Mouse (Mus musculus) midbrain, embryonic 14.5 days (tissue): ENCODE measurements around the gene Slc5a5. TPM values are rescaled to one million over a fixed set of nuclear protein-coding genes. Genes with fewer than 3 reads are reported as not detected.

ENCODE experiments used
- ATAC-seq: fragments of 200-750 bp; cut with Nextera tagmentation; 2 replicates; pipeline ENCODE4 v1.8.0; 2017; ENCODE audit warnings: moderate number of reproducible peaks, moderate library complexity; ENCODE audit not compliant: low FRiP score, low TSS enrichment
- DNase-seq: peaks from one replicate; pipeline ENCODE4 v3.0.0-alpha.2; 2015
- H3K27ac ChIP-seq: fragments of 300-500 bp; sonication (generic); replicated peaks from 2 replicates; pipeline ENCODE4 v1.5.1; 2014; ENCODE audit warnings: mild to moderate bottlenecking, low read depth, low read length, moderate library complexity
- H3K27me3 ChIP-seq: fragments of 300-500 bp; sonication (generic); 2 replicates; pipeline ENCODE4 v1.6.1; 2014; ENCODE audit warnings: low read length, control low read depth, mixed read lengths; ENCODE audit not compliant: control insufficient read depth, insufficient read depth
- H3K36me3 ChIP-seq: fragments of 300-500 bp; sonication (generic); 2 replicates; pipeline ENCODE4 v1.6.1; 2014; ENCODE audit warnings: low read length, control low read depth; ENCODE audit not compliant: control insufficient read depth, insufficient read depth
- H3K4me1 ChIP-seq: fragments of 300-500 bp; sonication (generic); 2 replicates; pipeline ENCODE4 v1.6.1; 2014; ENCODE audit warnings: mild to moderate bottlenecking, antibody characterized with exemption, low read length, control low read depth; ENCODE audit not compliant: control insufficient read depth, insufficient read depth
- H3K4me2 ChIP-seq: fragments of 300-500 bp; sonication (generic); 2 replicates; pipeline ENCODE4 v1.6.1; 2014; ENCODE audit warnings: mild to moderate bottlenecking, low read length, moderate library complexity
- H3K4me3 ChIP-seq: fragments of 300-500 bp; sonication (generic); replicated peaks from 2 replicates; pipeline ENCODE4 v1.5.1; 2014; ENCODE audit warnings: low read depth, low read length
- H3K9ac ChIP-seq: fragments of 300-500 bp; sonication (generic); replicated peaks from 2 replicates; pipeline ENCODE4 v1.6.1; 2014; ENCODE audit warnings: mild to moderate bottlenecking, low read length, moderate library complexity
- H3K9me3 ChIP-seq: fragments of 300-500 bp; sonication (generic); 2 replicates; pipeline ENCODE4 v1.6.1; 2016; ENCODE audit warnings: low read length, control low read depth, mixed read lengths; ENCODE audit not compliant: control insufficient read depth
- WGBS: fragments of 180-500 bp; shearing (Covaris S2); extraction: QIAGEN DNeasy Blood & Tissue Kit; methylation state at CpG from one replicate; pipeline ENCODE4 v1.1.7; 2014; 5-methylcytosine and 5-hydroxymethylcytosine counted together
- polyA plus RNA-seq: library from polyadenylated mRNA; unstranded; fragments of >200 nt; fragmentation: Nextera tagmentation; extraction: Ambion mirVana; gene quantifications from 2 replicates; pipeline ENCODE4 v1.2.1, GENCODE M21; 2014

Slc5a5 gene
- polyA plus RNA-seq, 1 experiment from 2014 or later: 0.96 TPM

DNA sequence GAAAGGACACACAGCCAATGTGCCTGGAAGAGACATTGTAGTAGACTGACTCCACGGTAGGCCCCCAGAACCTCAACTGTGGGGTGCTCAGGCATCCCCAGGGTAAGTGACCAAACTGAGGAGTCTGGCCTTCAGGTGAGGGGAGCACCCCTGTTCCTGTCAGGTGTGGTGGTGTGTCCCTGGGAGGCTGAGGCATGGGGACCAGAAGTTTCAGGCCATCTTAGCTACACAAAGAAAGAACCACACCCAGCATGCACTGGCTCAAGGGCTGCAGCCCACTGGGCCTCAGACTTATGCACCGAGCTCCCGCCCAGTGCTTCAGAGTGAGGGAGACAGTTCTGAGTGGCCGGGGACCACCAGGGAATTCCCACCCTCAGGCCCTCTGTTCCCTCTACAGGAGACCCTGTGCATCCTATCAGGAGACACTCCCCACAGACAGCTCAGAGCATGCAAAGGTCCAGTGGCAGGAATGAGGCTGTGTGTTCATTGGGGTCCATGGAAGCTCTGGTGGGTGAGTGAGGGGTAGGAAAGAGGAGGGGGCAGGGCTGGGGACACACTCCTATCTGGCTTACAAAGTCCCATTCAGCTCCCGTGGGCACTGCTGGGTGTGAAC is 21.3 kb downstream of the Slc5a5 start:
- no peak for DNase-seq
- Histone ChIP-seq H3K27ac (no peak overlapping the region), H3K9ac (0 out of 2 replicates have a peak overlapping the region, but pooled peaks have one; percentile 3), H3K4me1 (peaks cover 22% of the 10 kb centered on the region), H3K4me3 (no peak overlapping the region), H3K9me3 (no peaks in the 10 kb centered on the region), H3K4me2 (no peak overlapping the region), H3K36me3 (peaks cover 11% of the 10 kb centered on the region), H3K27me3 (no peaks in the 10 kb centered on the region)
- no peak for ATAC-seq
- 90% methylated on average over 5 of the region's 5 CpGs for WGBS

DNA sequence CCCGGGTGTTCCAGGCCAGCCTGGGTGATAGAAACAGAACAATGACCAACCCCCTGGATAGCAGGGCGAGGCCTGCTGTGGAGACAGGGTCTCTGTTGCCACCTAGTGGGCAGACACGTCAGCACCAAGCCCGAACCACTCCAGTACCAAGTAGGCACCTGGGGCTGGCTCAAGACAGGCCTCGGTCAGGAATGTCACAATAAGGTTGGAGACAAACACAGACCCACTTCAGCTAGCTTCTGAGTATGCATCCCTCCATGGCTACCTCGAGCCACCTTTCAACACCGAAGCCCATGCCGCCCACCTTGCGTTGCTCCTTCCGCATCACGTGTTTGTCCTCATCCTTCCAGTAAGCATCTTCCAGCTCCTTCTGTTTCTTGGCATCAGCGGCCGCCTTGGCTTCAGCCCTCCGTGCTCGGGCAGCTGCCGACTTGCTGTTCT is 22.9 kb downstream of the Slc5a5 start:
- H3K27me3 ChIP-seq: no peaks in the 10 kb centered on the region
- no peaks in the 10 kb centered on the region for H3K9me3 ChIP-seq
- DNase-seq: peak; percentile 91
- H3K27ac ChIP-seq: peak overlapping the region; percentile 81
- H3K4me2 ChIP-seq: peak overlapping the region; percentile 34; the same call in 1 of the 2 replicates
- no peak overlapping the region for H3K4me3 ChIP-seq
- WGBS: 49% methylated on average over 16 of the region's 16 CpGs
- ATAC-seq: peak; percentile 3; the same call in 1 of the 2 replicates
- H3K36me3 ChIP-seq: peaks cover 11% of the 10 kb centered on the region
- H3K4me1 ChIP-seq: peaks cover 33% of the 10 kb centered on the region
- H3K9ac ChIP-seq: peak overlapping the region; percentile 13

DNA sequence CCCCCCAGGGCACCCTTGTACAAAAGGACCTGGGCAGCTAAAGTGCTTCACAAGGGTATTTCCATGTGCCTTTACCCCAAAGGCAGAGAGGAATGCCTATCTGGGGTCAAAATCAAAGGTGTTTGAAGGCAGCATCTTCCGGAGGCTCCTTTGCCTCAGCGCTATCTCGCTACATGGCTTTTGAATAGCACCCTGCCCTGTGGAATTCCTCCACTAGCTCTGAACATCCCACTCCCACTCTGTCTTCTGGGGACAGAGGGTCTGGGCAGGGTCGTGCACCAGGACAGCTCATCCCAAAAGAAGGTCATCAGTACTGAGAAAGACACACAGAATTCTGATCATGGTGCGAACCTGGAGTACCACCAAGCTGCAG is 23.4 kb downstream of the Slc5a5 start:
- Histone ChIP-seq H3K9ac (peak overlapping the region; percentile 13), H3K27ac (peak overlapping the region; percentile 81), H3K4me2 (peak overlapping the region; percentile 34), H3K36me3 (peaks cover 11% of the 10 kb centered on the region), H3K4me1 (peaks cover 37% of the 10 kb centered on the region), H3K4me3 (no peak overlapping the region), H3K27me3 (no peaks in the 10 kb centered on the region), H3K9me3 (no peaks in the 10 kb centered on the region)
- ATAC-seq (no peak), DNase-seq (no peak)
- 34% methylated on average over 5 of the region's 5 CpGs for WGBS

GRCm38 (mm10) chr8:70868559-70869198 is 23.9 kb downstream of the Slc5a5 start:
- H3K36me3 ChIP-seq: peaks cover 11% of the 10 kb centered on the region
- peak overlapping the region; percentile 13 for H3K9ac ChIP-seq
- no peak for ATAC-seq
- no peaks in the 10 kb centered on the region for H3K9me3 ChIP-seq
- no peaks in the 10 kb centered on the region for H3K27me3 ChIP-seq
- WGBS: 12% methylated on average over 40 of the region's 40 CpGs
- peak overlapping the region; percentile 81 for H3K27ac ChIP-seq
- H3K4me2 ChIP-seq: peak overlapping the region; percentile 34
- H3K4me3 ChIP-seq: no peak overlapping the region
- H3K4me1 ChIP-seq: peaks cover 41% of the 10 kb centered on the region
- DNase-seq: peak; percentile 64

DNA sequence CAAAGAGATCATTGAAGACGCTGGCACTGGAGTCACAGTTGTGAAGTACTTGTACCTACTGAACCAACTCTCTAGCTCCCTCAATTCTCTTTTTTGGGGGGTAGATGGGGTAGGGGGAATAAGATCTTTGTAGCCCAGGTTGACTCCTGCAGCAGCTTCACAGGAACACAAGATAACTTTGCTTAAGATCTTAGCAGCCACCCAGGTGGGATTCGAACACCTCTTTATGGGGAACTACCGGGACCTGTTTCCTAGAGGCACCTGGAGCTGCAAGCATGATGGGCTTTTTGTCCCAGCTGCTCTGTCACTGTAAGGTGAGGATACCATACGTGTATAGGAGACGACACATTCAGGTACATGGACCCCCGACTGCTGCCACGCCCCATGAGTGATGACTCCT is 26.0 kb downstream of the Slc5a5 start:
- Histone ChIP-seq H3K27ac (peak overlapping the region; percentile 98), H3K4me3 (no peak overlapping the region), H3K9me3 (no peaks in the 10 kb centered on the region), H3K4me1 (peaks cover 46% of the 10 kb centered on the region), H3K27me3 (no peaks in the 10 kb centered on the region), H3K36me3 (peaks cover 11% of the 10 kb centered on the region), H3K9ac (peak overlapping the region; percentile 59; the same call in 1 of the 2 replicates), H3K4me2 (peak overlapping the region; percentile 98)
- 83% methylated on average over 7 of the region's 7 CpGs for WGBS
- ATAC-seq (no peak), DNase-seq (no peak)

GRCm38 (mm10) chr8:70866001-70866520 is 26.5 kb downstream of the Slc5a5 start:
- WGBS: 8% methylated on average over 12 of the region's 12 CpGs
- peak overlapping the region; percentile 64 for H3K4me3 ChIP-seq
- peaks cover 47% of the 10 kb centered on the region for H3K4me1 ChIP-seq
- DNase-seq (no peak), ATAC-seq (peak; percentile 7; the same call in 1 of the 2 replicates)
- H3K36me3 ChIP-seq: peaks cover 11% of the 10 kb centered on the region
- peak overlapping the region; percentile 98 for H3K4me2 ChIP-seq
- no peaks in the 10 kb centered on the region for H3K27me3 ChIP-seq
- H3K27ac ChIP-seq: peak overlapping the region; percentile 98
- H3K9me3 ChIP-seq: no peaks in the 10 kb centered on the region
- peak overlapping the region; percentile 59 for H3K9ac ChIP-seq

GRCm38 (mm10) chr8:70865350-70866000 is 27.1 kb downstream of the Slc5a5 start:
- H3K27me3 ChIP-seq: no peaks in the 10 kb centered on the region
- WGBS: under 1% methylated on average over 46 of the region's 46 CpGs
- no peaks in the 10 kb centered on the region for H3K9me3 ChIP-seq
- H3K9ac ChIP-seq: peak overlapping the region; percentile 85
- DNase-seq (peak; percentile 100), ATAC-seq (peak; percentile 88)
- peak overlapping the region; percentile 98 for H3K27ac ChIP-seq
- peaks cover 47% of the 10 kb centered on the region for H3K4me1 ChIP-seq
- peak overlapping the region; percentile 64 for H3K4me3 ChIP-seq
- H3K36me3 ChIP-seq: peaks cover 11% of the 10 kb centered on the region
- peak overlapping the region; percentile 98 for H3K4me2 ChIP-seq

GRCm38 (mm10) chr8:70864712-70865221 is 27.8 kb downstream of the Slc5a5 start:
- no peaks in the 10 kb centered on the region for H3K27me3 ChIP-seq
- H3K36me3 ChIP-seq: peaks cover 11% of the 10 kb centered on the region
- peak overlapping the region; percentile 64 for H3K4me3 ChIP-seq
- H3K4me2 ChIP-seq: peak overlapping the region; percentile 98
- under 1% methylated on average over 24 of the region's 24 CpGs for WGBS
- ATAC-seq (peak; percentile 12), DNase-seq (no peak)
- H3K4me1 ChIP-seq: peaks cover 47% of the 10 kb centered on the region
- peak overlapping the region; percentile 98 for H3K27ac ChIP-seq
- peak overlapping the region; percentile 85 for H3K9ac ChIP-seq
- no peaks in the 10 kb centered on the region for H3K9me3 ChIP-seq
